Mouse (Mus musculus) spleen, adult 2 months (tissue): ENCODE results near the gene Zfp936. TPM values are rescaled to one million over a fixed set of nuclear protein-coding genes. Genes with fewer than 3 reads are reported as not detected.
"Not testable (repeated sequence)": the region's sequence is repeated elsewhere in the genome, so short reads cannot be mapped to it uniquely, and the experiment has no call there.

Experiments
- DNase-seq, 2 experiments: peaks; one replicate each; pipeline versions ENCODE4 v3.0.0 to v3.0.0-alpha.2; 2012 to 2021; ENCODE audit warnings: low spot score in 2 of 2, low read depth in 1 of 2
- H3K27ac ChIP-seq: fragments of 200-500 bp; 2 replicates; pipeline ENCODE4 v1.5.1; 2012; ENCODE audit warnings: low read length, inconsistent platforms; ENCODE audit not compliant: insufficient read depth
- H3K27me3 ChIP-seq: fragments of 200-500 bp; 2 replicates; pipeline ENCODE4 v1.6.1; 2012; ENCODE audit warnings: mild to moderate bottlenecking, moderate library complexity, low read length, inconsistent platforms; ENCODE audit not compliant: control insufficient read depth, insufficient read depth
- H3K36me3 ChIP-seq: fragments of 200-500 bp; 2 replicates; pipeline ENCODE4 v1.6.1; 2012; ENCODE audit warnings: mild to moderate bottlenecking, low read length, inconsistent platforms; ENCODE audit not compliant: control insufficient read depth, insufficient read depth
- H3K4me1 ChIP-seq: fragments of 200-500 bp; 2 replicates; pipeline ENCODE4 v1.6.1; 2011; ENCODE audit warnings: inconsistent platforms; ENCODE audit not compliant: control insufficient read depth, insufficient read depth, insufficient read length
- H3K4me3 ChIP-seq: fragments of 200-500 bp; 2 replicates; pipeline ENCODE4 v1.5.1; 2011; ENCODE audit warnings: mild to moderate bottlenecking, inconsistent platforms; ENCODE audit not compliant: insufficient read depth, insufficient read length; ENCODE audit errors: extremely low read depth
- CTCF ChIP-seq: fragments of 200-500 bp; IDR thresholded peaks from 2 replicates; pipeline ENCODE4 v1.5.1; 2011; ENCODE audit warnings: mild to moderate bottlenecking, inconsistent platforms; ENCODE audit not compliant: insufficient read depth, insufficient read length, insufficient replicate concordance; ENCODE audit errors: extremely low read depth
- POLR2A ChIP-seq: fragments of 200-500 bp; IDR thresholded peaks from 2 replicates; pipeline ENCODE4 v1.6.1; 2011; ENCODE audit warnings: low read depth, low read length, inconsistent platforms
- WGBS: fragments of 180-500 bp; shearing (Covaris S2); methylation state at CpG from one replicate; pipeline ENCODE4 v1.1.7; 2018; 5-methylcytosine and 5-hydroxymethylcytosine counted together
- polyA plus RNA-seq: library from polyadenylated mRNA; depleted of rRNA; stranded (reverse); fragments of >200 nt; gene quantifications from 2 replicates; pipeline ENCODE4 v1.2.3, GENCODE M21; 2012; rRNA removed

Zfp936 gene
- polyA plus RNA-seq: not detected in 2 replicates

GRCm38 (mm10) chr7:43113929-43114328 is at the start of gene Zfp936:
Gene Zfp936 (plus strand): TSS chr7:43114229.
- not testable (repeated sequence) for H3K4me3 ChIP-seq, H3K4me1 ChIP-seq, H3K27me3 ChIP-seq, DNase-seq, H3K27ac ChIP-seq, H3K36me3 ChIP-seq
- WGBS: 79% methylated on average over 10 of the region's 10 CpGs

- no peak overlapping the region for H3K4me3 ChIP-seq
- no peaks in the 10 kb centered on the region for H3K27me3 ChIP-seq
- H3K36me3 ChIP-seq: no peaks in the 10 kb centered on the region
- H3K4me1 ChIP-seq: no peaks in the 10 kb centered on the region
- H3K27ac ChIP-seq: no peak overlapping the region
- WGBS: 88% methylated on average over 8 of the region's 8 CpGs
- no peak for TF ChIP-seq CTCF
- TF ChIP-seq POLR2A: no peak
- DNase-seq: no peak
Observed at GRCm38 (mm10) chr7:43077831-43078230, 36.2 kb upstream of the Zfp936 start.

GRCm38 (mm10) chr7:43128691-43129090 is 14.7 kb downstream of the Zfp936 start:
- not testable (repeated sequence) for DNase-seq, H3K36me3 ChIP-seq, H3K27me3 ChIP-seq, H3K27ac ChIP-seq, H3K4me1 ChIP-seq, H3K4me3 ChIP-seq
- WGBS: 91% methylated on average over 15 of the region's 15 CpGs

- not testable (repeated sequence) for H3K4me3 ChIP-seq, H3K27me3 ChIP-seq, H3K36me3 ChIP-seq, H3K4me1 ChIP-seq, H3K27ac ChIP-seq, DNase-seq
- WGBS: 73% methylated on average over 4 of the region's 4 CpGs
Observed at GRCm38 (mm10) chr7:43164121-43164520, 50.1 kb downstream of the Zfp936 start.

GRCm38 (mm10) chr7:43167101-43167500 is 53.1 kb downstream of the Zfp936 start:
- not testable (repeated sequence) for DNase-seq, H3K27me3 ChIP-seq, H3K27ac ChIP-seq, H3K4me3 ChIP-seq, H3K4me1 ChIP-seq, H3K36me3 ChIP-seq
- 85% methylated on average over 4 of the region's 4 CpGs for WGBS

- not testable (repeated sequence) for H3K4me1 ChIP-seq, DNase-seq, H3K36me3 ChIP-seq, H3K4me3 ChIP-seq, H3K27me3 ChIP-seq, H3K27ac ChIP-seq
- 87% methylated on average over 1 of the region's 1 CpGs for WGBS
Observed at GRCm38 (mm10) chr7:43167811-43168210, 53.8 kb downstream of the Zfp936 start.

GRCm38 (mm10) chr7:43168212-43168611 is 54.2 kb downstream of the Zfp936 start:
- not testable (repeated sequence) for H3K4me1 ChIP-seq, H3K4me3 ChIP-seq, H3K27me3 ChIP-seq, H3K27ac ChIP-seq, DNase-seq, H3K36me3 ChIP-seq
- WGBS: 42% methylated on average over 1 of the region's 1 CpGs

GRCm38 (mm10) chr7:43177003-43177702 is 63.1 kb downstream of the Zfp936 start:
- TF ChIP-seq CTCF (no peak), POLR2A (no peak)
- Histone ChIP-seq H3K36me3 (no peaks in the 10 kb centered on the region), H3K27me3 (no peaks in the 10 kb centered on the region), H3K4me3 (no peak overlapping the region), H3K27ac (no peak overlapping the region), H3K4me1 (no peaks in the 10 kb centered on the region)
- no peak for DNase-seq
- WGBS: 91% methylated on average over 14 of the region's 14 CpGs

- not testable (repeated sequence) for H3K36me3 ChIP-seq, DNase-seq, H3K4me1 ChIP-seq, H3K4me3 ChIP-seq, H3K27ac ChIP-seq, H3K27me3 ChIP-seq
- WGBS: 82% methylated on average over 7 of the region's 7 CpGs
Observed at GRCm38 (mm10) chr7:43213781-43214180, 99.8 kb downstream of the Zfp936 start.
